Mouse (Mus musculus) lung, postnatal 4 days (tissue): ENCODE data around the gene Dner.

Experiments
- DNase-seq, 2 experiments: peaks; one replicate each; pipeline ENCODE4 v3.0.0; 2021

Gene Dner

GRCm38 (mm10) chr1:84628244-84628643, 67.8 kb downstream of the Dner start:
- no peak for DNase-seq

GRCm38 (mm10) chr1:84622978-84623554, 73.0 kb downstream of the Dner start:
- no peak for DNase-seq

- no peak for DNase-seq
Observed at GRCm38 (mm10) chr1:84621308-84621707, 74.7 kb downstream of the Dner start.

- no peak for DNase-seq
Observed at GRCm38 (mm10) chr1:84619131-84619760, 76.8 kb downstream of the Dner start.

- no peak for DNase-seq
Observed at GRCm38 (mm10) chr1:84618094-84618493, 77.9 kb downstream of the Dner start.

- no peak for DNase-seq
Observed at GRCm38 (mm10) chr1:84616133-84616532, 79.9 kb downstream of the Dner start.

- DNase-seq: no peak
Observed at GRCm38 (mm10) chr1:84614596-84614995, 81.4 kb downstream of the Dner start.

GRCm38 (mm10) chr1:84613119-84613518, 82.9 kb downstream of the Dner start:
- DNase-seq: no peak

- no peak for DNase-seq
Observed at GRCm38 (mm10) chr1:84611331-84611730, 84.7 kb downstream of the Dner start.

GRCm38 (mm10) chr1:84599025-84599424, 97.0 kb downstream of the Dner start:
- DNase-seq: no peak

- no peak for DNase-seq
Observed at GRCm38 (mm10) chr1:84596023-84596422, 100.0 kb downstream of the Dner start.

GRCm38 (mm10) chr1:84592394-84592793, 103.6 kb downstream of the Dner start:
- no peak for DNase-seq

- no peak for DNase-seq
Observed at GRCm38 (mm10) chr1:84590534-84590933, 105.5 kb downstream of the Dner start.

- no peak for DNase-seq
Observed at GRCm38 (mm10) chr1:84585434-84585833, 110.6 kb downstream of the Dner start.

- peak; percentile 33 to 55 for DNase-seq
Observed at GRCm38 (mm10) chr1:84581812-84582211, 114.2 kb downstream of the Dner start.

GRCm38 (mm10) chr1:84561841-84562240, 134.2 kb downstream of the Dner start:
- no peak for DNase-seq

- DNase-seq: no peak
Observed at GRCm38 (mm10) chr1:84561387-84561786, 134.6 kb downstream of the Dner start.

- DNase-seq: no peak
Observed at GRCm38 (mm10) chr1:84556546-84557511, 139.2 kb downstream of the Dner start.

GRCm38 (mm10) chr1:84552005-84552404, 144.0 kb downstream of the Dner start:
- no peak for DNase-seq

GRCm38 (mm10) chr1:84550065-84550368, 146.0 kb downstream of the Dner start:
- no peak for DNase-seq

- DNase-seq: no peak
Observed at GRCm38 (mm10) chr1:84549367-84550064, 146.5 kb downstream of the Dner start.

- DNase-seq: no peak
Observed at GRCm38 (mm10) chr1:84536069-84536468, 160.0 kb downstream of the Dner start.

GRCm38 (mm10) chr1:84525514-84525913, 170.5 kb downstream of the Dner start:
- peak; percentile 13 to 32 for DNase-seq
